Mouse (Mus musculus) neural tube, embryonic 14.5 days (tissue): ENCODE results near the gene Csnk1g2. TPM values are rescaled to one million over a fixed set of nuclear protein-coding genes. Genes with fewer than 3 reads are reported as not detected.

Experiments
- ATAC-seq: fragments of 200-750 bp; cut with Nextera tagmentation; 2 replicates; pipeline ENCODE4 v1.8.0; 2017; ENCODE audit warnings: low read depth, mild to moderate bottlenecking, moderate TSS enrichment, moderate library complexity
- H3K27ac ChIP-seq: fragments of 300-500 bp; sonication (generic); 2 replicates; pipeline ENCODE4 v1.5.1; 2014; ENCODE audit warnings: low read depth, mild to moderate bottlenecking, control low read depth, low read length, moderate library complexity, mixed read lengths
- H3K27me3 ChIP-seq: fragments of 300-500 bp; sonication (generic); 2 replicates; pipeline ENCODE4 v1.6.1; 2014; ENCODE audit warnings: low read length; ENCODE audit not compliant: control insufficient read depth, insufficient read depth
- H3K36me3 ChIP-seq: fragments of 300-500 bp; sonication (generic); 2 replicates; pipeline ENCODE4 v1.6.1; 2014; ENCODE audit warnings: low read length, mixed read lengths; ENCODE audit not compliant: control insufficient read depth, insufficient read depth
- H3K4me1 ChIP-seq: fragments of 300-500 bp; sonication (generic); 2 replicates; pipeline ENCODE4 v1.6.1; 2014; ENCODE audit warnings: low read length; ENCODE audit not compliant: control insufficient read depth, insufficient read depth
- H3K4me2 ChIP-seq: fragments of 300-500 bp; sonication (generic); 2 replicates; pipeline ENCODE4 v1.6.1; 2014; ENCODE audit warnings: mild to moderate bottlenecking, low read depth, low read length, control low read depth
- H3K4me3 ChIP-seq: fragments of 300-500 bp; sonication (generic); 2 replicates; pipeline ENCODE4 v1.5.1; 2014; ENCODE audit warnings: low read depth, low read length, control low read depth, mixed read lengths
- H3K9ac ChIP-seq: fragments of 300-500 bp; sonication (generic); replicated peaks from 2 replicates; pipeline ENCODE4 v1.6.1; 2014; ENCODE audit warnings: low read depth, mild to moderate bottlenecking, control low read depth, low read length, mixed read lengths
- H3K9me3 ChIP-seq: fragments of 300-500 bp; sonication (generic); 2 replicates; pipeline ENCODE4 v1.6.1; 2016; ENCODE audit warnings: low read length; ENCODE audit not compliant: control insufficient read depth
- WGBS: fragments of 180-500 bp; shearing (Covaris S2); extraction: QIAGEN DNeasy Blood & Tissue Kit; methylation state at CpG from one replicate; pipeline ENCODE4 v1.1.7; 2014; 5-methylcytosine and 5-hydroxymethylcytosine counted together
- microRNA-seq: library from miRNA; unstranded; fragments of <30 nt; microRNA quantifications from one replicate; pipeline ENCODE4, GENCODE M21; 2016
- polyA plus RNA-seq: library from polyadenylated mRNA; unstranded; fragments of >200 nt; fragmentation: Nextera tagmentation; extraction: Ambion mirVana; gene quantifications from 2 replicates; pipeline ENCODE4 v1.2.1, GENCODE M21; 2014

The Csnk1g2 gene
- polyA plus RNA-seq, 1 experiment from 2014 or later, result 50.3 TPM

GRCm38 (mm10) chr10:80687850-80688249, 65.2 kb downstream of the Csnk1g2 start:
- no peak overlapping the region for H3K9ac ChIP-seq
- H3K36me3 ChIP-seq, result peaks cover 29% of the 10 kb centered on the region
- no peaks in the 10 kb centered on the region for H3K4me1 ChIP-seq
- H3K4me2 ChIP-seq, result no peak overlapping the region
- no peaks in the 10 kb centered on the region for H3K27me3 ChIP-seq
- H3K27ac ChIP-seq, result no peak overlapping the region
- 49% methylated on average over 5 of the region's 5 CpGs for WGBS
- no peak; the same call in 1 of the 2 replicates for ATAC-seq
- no peaks in the 10 kb centered on the region for H3K9me3 ChIP-seq
- no peak overlapping the region for H3K4me3 ChIP-seq

Small RNAs within 50 kb of the gene (microRNA-seq; reads per million reads assigned to microRNA genes)
- not detected for gene Mir6912

Other genes starting within 250 kb of the Csnk1g2 start
- gene Mex3d, start 235.2 kb upstream of the Csnk1g2 start, polyA plus RNA-seq, result 11.5 and 12.2 TPM in 2 replicates
- 162 and 166 TPM in 2 replicates for gene Mbd3, start 223.3 kb upstream of the Csnk1g2 start, polyA plus RNA-seq
- gene Uqcr11, start 216.0 kb upstream of the Csnk1g2 start, polyA plus RNA-seq, result 674 and 791 TPM in 2 replicates
- 30.4 and 42.1 TPM in 2 replicates for gene Tcf3, start 189.2 kb upstream of the Csnk1g2 start, polyA plus RNA-seq
- 1.4 and 1.5 TPM in 2 replicates for gene Onecut3, start 128.0 kb upstream of the Csnk1g2 start, polyA plus RNA-seq
- 0.79 and 1.5 TPM in 2 replicates for gene Atp8b3, start 83.7 kb upstream of the Csnk1g2 start, polyA plus RNA-seq
- gene Rexo1, start 61.3 kb upstream of the Csnk1g2 start, polyA plus RNA-seq, result 30.6 and 30.7 TPM in 2 replicates
- 3.5 and 4.8 TPM in 2 replicates for gene Klf16, start 45.5 kb upstream of the Csnk1g2 start, polyA plus RNA-seq
- 144 and 155 TPM in 2 replicates for gene Abhd17a, start 32.5 kb upstream of the Csnk1g2 start, polyA plus RNA-seq
- gene Scamp4, start 20.0 kb upstream of the Csnk1g2 start, polyA plus RNA-seq, result 71.6 and 72.4 TPM in 2 replicates
- gene Adat3, start 20.0 kb upstream of the Csnk1g2 start, polyA plus RNA-seq, result 5.5 and 6.7 TPM in 2 replicates
- gene Gm49322, start 16.8 kb upstream of the Csnk1g2 start, polyA plus RNA-seq, result 0.96 and 0.98 TPM in 2 replicates
- gene Btbd2, start 34.2 kb downstream of the Csnk1g2 start, polyA plus RNA-seq, result 75.0 and 79.7 TPM in 2 replicates
- gene Mknk2, start 55.3 kb downstream of the Csnk1g2 start, polyA plus RNA-seq, result 43.1 and 57.3 TPM in 2 replicates
- gene Mob3a, start 79.1 kb downstream of the Csnk1g2 start, polyA plus RNA-seq, result 42.0 and 48.6 TPM in 2 replicates
- gene Izumo4, start 79.3 kb downstream of the Csnk1g2 start, polyA plus RNA-seq, result 24.9 and 29.5 TPM in 2 replicates
- 109 and 125 TPM in 2 replicates for gene Ap3d1, start 119.4 kb downstream of the Csnk1g2 start, polyA plus RNA-seq
- 23.6 and 27.3 TPM in 2 replicates for gene Dot1l, start 132.4 kb downstream of the Csnk1g2 start, polyA plus RNA-seq
- 63.3 and 66.8 TPM in 2 replicates for gene Sf3a2, start 175.4 kb downstream of the Csnk1g2 start, polyA plus RNA-seq
- gene Plekhj1, start 175.8 kb downstream of the Csnk1g2 start, polyA plus RNA-seq, result 126 and 127 TPM in 2 replicates
- gene Amh, start 182.4 kb downstream of the Csnk1g2 start, polyA plus RNA-seq, result 0.15 and 0.16 TPM in 2 replicates
- 0.74 and 0.86 TPM in 2 replicates for gene Jsrp1, start 190.7 kb downstream of the Csnk1g2 start, polyA plus RNA-seq
- gene Oaz1, start 203.8 kb downstream of the Csnk1g2 start, polyA plus RNA-seq, result 1,177 and 1,236 TPM in 2 replicates
- gene Lingo3, start 221.2 kb downstream of the Csnk1g2 start, polyA plus RNA-seq, result 8.1 and 12.0 TPM in 2 replicates
- gene Lsm7, start 232.4 kb downstream of the Csnk1g2 start, polyA plus RNA-seq, result 220 and 260 TPM in 2 replicates
- 60.3 and 61.5 TPM in 2 replicates for gene Sppl2b, start 232.4 kb downstream of the Csnk1g2 start, polyA plus RNA-seq
- gene Tmprss9, start 249.0 kb downstream of the Csnk1g2 start, polyA plus RNA-seq, result 0.12 and 0.13 TPM in 2 replicates